Mouse (Mus musculus) intestine, embryonic 14.5 days (tissue): ENCODE results near the gene Exoc4. TPM values are rescaled to one million over a fixed set of nuclear protein-coding genes. Genes with fewer than 3 reads are reported as not detected.

Experiments used
- ATAC-seq: fragments of 200-750 bp; cut with Nextera tagmentation; replicated peaks from 2 replicates; pipeline ENCODE4 v1.8.0; 2017; ENCODE audit warnings: low read depth, moderate number of reproducible peaks, moderate TSS enrichment, moderate library complexity; ENCODE audit not compliant: low FRiP score, low TSS enrichment
- DNase-seq: peaks from one replicate; pipeline ENCODE4 v3.0.0-alpha.2; 2018; ENCODE audit warnings: low spot score
- H3K27ac ChIP-seq: fragments of 300-500 bp; sonication (generic); 2 replicates; pipeline ENCODE4 v1.5.1; 2014; ENCODE audit warnings: low read depth, mild to moderate bottlenecking, control low read depth
- H3K27me3 ChIP-seq: fragments of 300-500 bp; sonication (generic); replicated peaks from 2 replicates; pipeline ENCODE4 v1.6.1; 2014; ENCODE audit warnings: low read length, control low read depth; ENCODE audit not compliant: control insufficient read depth, insufficient read depth
- H3K36me3 ChIP-seq: fragments of 300-500 bp; sonication (generic); 2 replicates; pipeline ENCODE4 v1.6.1; 2014; ENCODE audit warnings: low read length, control low read depth; ENCODE audit not compliant: control insufficient read depth, insufficient read depth
- H3K4me1 ChIP-seq: fragments of 300-500 bp; sonication (generic); replicated peaks from 2 replicates; pipeline ENCODE4 v1.6.1; 2014; ENCODE audit warnings: low read length, control low read depth, mixed read lengths; ENCODE audit not compliant: control insufficient read depth, insufficient read depth
- H3K4me2 ChIP-seq: fragments of 300-500 bp; sonication (generic); 2 replicates; pipeline ENCODE4 v1.6.1; 2014; ENCODE audit warnings: low read length
- H3K4me3 ChIP-seq: fragments of 300-500 bp; sonication (generic); 2 replicates; pipeline ENCODE4 v1.5.1; 2014; ENCODE audit warnings: low read depth, low read length, control low read depth, mixed read lengths
- H3K9ac ChIP-seq: fragments of 300-500 bp; sonication (generic); 2 replicates; pipeline ENCODE4 v1.6.1; 2014; ENCODE audit warnings: mild to moderate bottlenecking, low read length
- H3K9me3 ChIP-seq: fragments of 300-500 bp; sonication (generic); 2 replicates; pipeline ENCODE4 v1.6.1; 2016; ENCODE audit warnings: low read length, control low read depth; ENCODE audit not compliant: control insufficient read depth
- WGBS: fragments of 180-500 bp; shearing (Covaris S2); extraction: QIAGEN DNeasy Blood & Tissue Kit; methylation state at CpG from one replicate; pipeline ENCODE4 v1.1.7; 2014; 5-methylcytosine and 5-hydroxymethylcytosine counted together
- polyA plus RNA-seq: library from polyadenylated mRNA; unstranded; fragments of >200 nt; fragmentation: Nextera tagmentation; extraction: Ambion mirVana; gene quantifications from 2 replicates; pipeline ENCODE4 v1.2.1, GENCODE M21; 2014

Exoc4 gene
- polyA plus RNA-seq, 1 experiment from 2014 or later, result 29.9 TPM

- Histone ChIP-seq H3K4me3 (no peak overlapping the region), H3K9me3 (peaks cover 10% of the 10 kb centered on the region; the same call in 1 of the 2 replicates), H3K4me2 (no peak overlapping the region), H3K27ac (no peak overlapping the region), H3K27me3 (no peaks in the 10 kb centered on the region), H3K9ac (no peak overlapping the region), H3K4me1 (no peaks in the 10 kb centered on the region; the same call in 1 of the 2 replicates), H3K36me3 (no peaks in the 10 kb centered on the region)
- ATAC-seq (no peak), DNase-seq (no peak)
- 30% methylated on average over 3 of the region's 3 CpGs for WGBS
Observed at GRCm38 (mm10) chr6:33738857-33739291, 490.0 kb downstream of the Exoc4 start.

GRCm38 (mm10) chr6:33739304-33739703 is 490.4 kb downstream of the Exoc4 start:
- no peak overlapping the region for H3K9ac ChIP-seq
- peaks cover 10% of the 10 kb centered on the region; the same call in 1 of the 2 replicates for H3K9me3 ChIP-seq
- H3K4me2 ChIP-seq, result no peak overlapping the region
- 57% methylated on average over 4 of the region's 4 CpGs for WGBS
- DNase-seq (no peak), ATAC-seq (no peak)
- H3K4me3 ChIP-seq, result no peak overlapping the region
- no peaks in the 10 kb centered on the region for H3K27me3 ChIP-seq
- no peaks in the 10 kb centered on the region; the same call in 1 of the 2 replicates for H3K4me1 ChIP-seq
- no peak overlapping the region for H3K27ac ChIP-seq
- no peaks in the 10 kb centered on the region for H3K36me3 ChIP-seq

GRCm38 (mm10) chr6:33755976-33756375 is 507.1 kb downstream of the Exoc4 start:
- Histone ChIP-seq H3K9me3 (no peaks in the 10 kb centered on the region), H3K36me3 (no peaks in the 10 kb centered on the region), H3K9ac (no peak overlapping the region), H3K27me3 (no peaks in the 10 kb centered on the region), H3K4me1 (no peaks in the 10 kb centered on the region), H3K27ac (no peak overlapping the region), H3K4me3 (no peak overlapping the region), H3K4me2 (no peak overlapping the region)
- 96% methylated on average over 5 of the region's 5 CpGs for WGBS
- ATAC-seq, result no peak
- no peak for DNase-seq

GRCm38 (mm10) chr6:33761557-33761956 is 512.7 kb downstream of the Exoc4 start:
- Histone ChIP-seq H3K27me3 (no peaks in the 10 kb centered on the region), H3K4me2 (no peak overlapping the region), H3K4me1 (no peaks in the 10 kb centered on the region), H3K36me3 (no peaks in the 10 kb centered on the region), H3K4me3 (no peak overlapping the region), H3K27ac (no peak overlapping the region), H3K9me3 (no peaks in the 10 kb centered on the region), H3K9ac (no peak overlapping the region)
- ATAC-seq (no peak), DNase-seq (no peak)

GRCm38 (mm10) chr6:33763245-33763644 is 514.4 kb downstream of the Exoc4 start:
- no peak overlapping the region for H3K4me2 ChIP-seq
- no peak for ATAC-seq
- H3K27me3 ChIP-seq, result no peaks in the 10 kb centered on the region
- H3K36me3 ChIP-seq, result no peaks in the 10 kb centered on the region
- H3K27ac ChIP-seq, result no peak overlapping the region
- 83% methylated on average over 4 of the region's 4 CpGs for WGBS
- no peak overlapping the region for H3K9ac ChIP-seq
- H3K4me3 ChIP-seq, result no peak overlapping the region
- no peak for DNase-seq
- H3K9me3 ChIP-seq, result no peaks in the 10 kb centered on the region
- no peaks in the 10 kb centered on the region for H3K4me1 ChIP-seq

DNA sequence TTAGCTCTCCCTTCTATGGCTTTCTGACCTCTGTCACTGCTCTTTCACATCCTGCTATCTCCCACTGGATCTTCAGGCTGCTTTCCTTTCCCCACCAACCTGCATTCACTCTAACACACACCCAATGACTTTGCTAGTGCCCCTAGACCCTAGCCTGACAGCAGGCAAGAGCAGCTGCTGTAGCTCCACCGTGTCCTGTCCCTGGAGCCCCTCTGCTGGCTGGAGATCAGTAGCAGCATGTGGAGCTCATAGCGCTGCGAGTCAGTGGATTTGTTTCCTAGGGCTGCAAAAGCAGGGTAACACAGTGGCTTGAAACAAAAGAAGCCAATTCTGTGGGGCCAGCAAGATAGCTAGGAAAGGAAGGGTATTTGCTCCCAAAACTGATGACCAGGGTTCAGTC is 515.1 kb downstream of the Exoc4 start:
- no peak for DNase-seq
- Histone ChIP-seq H3K4me2 (no peak overlapping the region), H3K27ac (no peak overlapping the region), H3K9ac (no peak overlapping the region), H3K36me3 (no peaks in the 10 kb centered on the region), H3K4me1 (no peaks in the 10 kb centered on the region; the same call in 1 of the 2 replicates), H3K27me3 (no peaks in the 10 kb centered on the region), H3K4me3 (no peak overlapping the region), H3K9me3 (no peaks in the 10 kb centered on the region)
- ATAC-seq, result no peak
- WGBS, result 68% methylated on average over 3 of the region's 3 CpGs

DNA sequence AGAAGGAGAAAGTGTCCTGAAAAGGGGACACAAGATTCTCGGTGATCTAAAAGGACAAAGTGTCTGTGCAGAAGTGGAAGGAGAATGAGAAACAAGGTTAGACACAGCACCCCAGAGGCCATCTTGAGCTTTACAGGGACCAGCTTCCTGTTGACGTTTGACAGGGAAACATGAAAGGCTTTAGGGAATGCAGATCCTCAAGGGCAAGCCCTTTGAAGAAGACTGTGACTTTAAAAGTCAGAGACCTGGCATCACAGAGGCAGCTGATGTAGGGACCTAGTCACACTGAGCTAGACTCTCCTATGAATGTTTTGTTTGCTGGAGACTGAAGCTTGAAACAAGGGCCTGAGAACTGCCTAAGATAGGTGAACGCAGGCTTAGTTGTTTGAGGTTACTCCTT is 520.4 kb downstream of the Exoc4 start:
- H3K36me3 ChIP-seq, result no peaks in the 10 kb centered on the region
- H3K9me3 ChIP-seq, result no peaks in the 10 kb centered on the region
- H3K9ac ChIP-seq, result no peak overlapping the region
- H3K4me1 ChIP-seq, result no peaks in the 10 kb centered on the region; the same call in 1 of the 2 replicates
- H3K4me3 ChIP-seq, result no peak overlapping the region
- H3K4me2 ChIP-seq, result no peak overlapping the region
- ATAC-seq (no peak), DNase-seq (no peak)
- H3K27me3 ChIP-seq, result no peaks in the 10 kb centered on the region
- H3K27ac ChIP-seq, result no peak overlapping the region
- 50% methylated on average over 3 of the region's 3 CpGs for WGBS

GRCm38 (mm10) chr6:33770021-33770420 is 521.1 kb downstream of the Exoc4 start:
- ATAC-seq, result no peak
- no peaks in the 10 kb centered on the region for H3K36me3 ChIP-seq
- no peaks in the 10 kb centered on the region for H3K9me3 ChIP-seq
- no peaks in the 10 kb centered on the region; the same call in 1 of the 2 replicates for H3K4me1 ChIP-seq
- WGBS, result 79% methylated on average over 2 of the region's 2 CpGs
- no peak for DNase-seq
- H3K9ac ChIP-seq, result no peak overlapping the region
- H3K4me3 ChIP-seq, result no peak overlapping the region
- no peak overlapping the region for H3K4me2 ChIP-seq
- H3K27ac ChIP-seq, result no peak overlapping the region
- no peaks in the 10 kb centered on the region for H3K27me3 ChIP-seq

DNA sequence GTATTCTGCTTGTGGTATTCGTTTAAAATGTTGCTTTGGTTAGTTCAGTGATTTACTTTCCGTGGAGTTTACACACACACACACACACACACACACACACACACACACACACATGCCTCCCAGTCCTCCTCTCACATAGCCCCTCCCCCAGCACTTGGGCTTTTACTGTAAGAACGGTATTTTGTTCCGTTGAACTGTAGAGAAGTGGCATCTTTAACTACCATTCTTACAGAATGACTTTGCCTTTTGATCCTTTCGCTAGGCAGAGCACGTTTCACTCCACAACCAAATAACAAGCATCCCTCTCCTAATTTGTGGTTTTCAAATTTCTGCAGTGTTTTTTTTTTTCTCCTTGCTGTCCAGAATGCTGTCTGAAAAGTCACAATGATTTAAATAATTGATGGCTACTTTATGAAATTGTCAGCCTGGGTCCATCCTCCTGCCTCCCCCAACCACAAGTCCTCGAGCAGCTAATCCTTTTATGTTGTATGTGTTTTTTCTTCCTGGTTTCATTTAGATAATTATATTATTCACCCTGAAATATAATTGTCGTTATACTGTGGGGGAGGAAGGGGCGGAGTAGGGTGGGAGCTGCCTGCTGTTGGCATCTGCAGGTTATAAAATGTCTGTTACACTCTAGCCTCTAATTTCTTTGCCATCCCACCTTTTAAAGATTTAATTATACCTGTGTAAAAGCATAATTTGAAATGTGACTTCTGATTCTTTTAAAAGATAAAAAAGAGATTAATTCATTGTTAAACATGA is 523.8 kb downstream of the Exoc4 start:
- Histone ChIP-seq H3K4me1 (no peaks in the 10 kb centered on the region; the same call in 1 of the 2 replicates), H3K36me3 (no peaks in the 10 kb centered on the region), H3K27me3 (no peaks in the 10 kb centered on the region), H3K4me3 (no peak overlapping the region), H3K4me2 (no peak overlapping the region), H3K27ac (no peak overlapping the region), H3K9me3 (no peaks in the 10 kb centered on the region), H3K9ac (no peak overlapping the region)
- no peak for ATAC-seq
- DNase-seq, result no peak
- 65% methylated on average over 9 of the region's 9 CpGs for WGBS
